Mouse (Mus musculus) C2C12 (cell line): ENCODE measurements around the gene Hephl1.

Experiments used
- CTCF ChIP-seq: IDR thresholded peaks from one replicate; pipeline ENCODE4 v1.5.1; 2011; ENCODE audit not compliant: control insufficient read depth, insufficient read depth, insufficient read length
- FOSL1 ChIP-seq: IDR thresholded peaks from one replicate; pipeline ENCODE4 v1.8.0; 2011; ENCODE audit warnings: mild to moderate bottlenecking, low read length; ENCODE audit not compliant: poor library complexity, insufficient read depth, severe bottlenecking
- MAX ChIP-seq: IDR thresholded peaks from one replicate; pipeline ENCODE4 v1.6.1; 2011; ENCODE audit warnings: mild to moderate bottlenecking, control low read depth
- USF1 ChIP-seq: IDR thresholded peaks from one replicate; pipeline ENCODE4 v1.6.1; 2011; ENCODE audit warnings: low read depth, mild to moderate bottlenecking, control low read depth, moderate library complexity

GRCm38 (mm10) chr9:15116165-15116564 lies 4.3 kb upstream of the Hephl1 start:
- TF ChIP-seq FOSL1 (no peak), CTCF (no peak), USF1 (no peak), MAX (no peak)
